Mouse (Mus musculus) bone marrow, adult 2 months (tissue): ENCODE data around the gene Gda.

ENCODE experiments used
- CTCF ChIP-seq: fragments of 200-500 bp; IDR thresholded peaks from 2 replicates; pipeline ENCODE4 v1.5.1; 2011; ENCODE audit warnings: low read length, control low read depth; ENCODE audit not compliant: control insufficient read depth, insufficient read depth
- POLR2A ChIP-seq: fragments of 200-500 bp; IDR thresholded peaks from 2 replicates; pipeline ENCODE4 v1.6.1; 2011; ENCODE audit warnings: low read depth, mild to moderate bottlenecking, control low read depth, low read length, borderline replicate concordance; ENCODE audit not compliant: control insufficient read depth

- no peak for TF ChIP-seq POLR2A
- TF ChIP-seq CTCF: no peak
Observed at GRCm38 (mm10) chr19:21476782-21477181, 3.5 kb upstream of the Gda start.
